Mouse (Mus musculus) hindbrain, embryonic 16.5 days (tissue): ENCODE results near the gene Bbx. TPM values are rescaled to one million over a fixed set of nuclear protein-coding genes. Genes with fewer than 3 reads are reported as not detected.

Experiments used
- ATAC-seq: fragments of 200-750 bp; cut with Nextera tagmentation; 2 replicates; pipeline ENCODE4 v1.8.0; 2017; ENCODE audit warnings: moderate TSS enrichment, moderate library complexity
- H3K27ac ChIP-seq: fragments of 300-500 bp; sonication (generic); 2 replicates; pipeline ENCODE4 v1.5.1; 2014; ENCODE audit warnings: low read depth, mild to moderate bottlenecking, control low read depth, low read length, moderate library complexity
- H3K27me3 ChIP-seq: fragments of 300-500 bp; sonication (generic); replicated peaks from 2 replicates; pipeline ENCODE4 v1.6.1; 2014; ENCODE audit warnings: low read length; ENCODE audit not compliant: control insufficient read depth, insufficient read depth
- H3K36me3 ChIP-seq: fragments of 300-500 bp; sonication (generic); 2 replicates; pipeline ENCODE4 v1.6.1; 2014; ENCODE audit warnings: mild to moderate bottlenecking, low read length, moderate library complexity, mixed read lengths; ENCODE audit not compliant: control insufficient read depth, insufficient read depth
- H3K4me1 ChIP-seq: fragments of 300-500 bp; sonication (generic); 2 replicates; pipeline ENCODE4 v1.6.1; 2014; ENCODE audit warnings: low read depth, low read length; ENCODE audit not compliant: control insufficient read depth, insufficient read depth
- H3K4me2 ChIP-seq: fragments of 300-500 bp; sonication (generic); 2 replicates; pipeline ENCODE4 v1.6.1; 2014; ENCODE audit warnings: mild to moderate bottlenecking, low read length, control low read depth, moderate library complexity
- H3K4me3 ChIP-seq: fragments of 300-500 bp; sonication (generic); 2 replicates; pipeline ENCODE4 v1.5.1; 2014; ENCODE audit warnings: mild to moderate bottlenecking, low read length, control low read depth, moderate library complexity
- H3K9ac ChIP-seq: fragments of 300-500 bp; sonication (generic); 2 replicates; pipeline ENCODE4 v1.6.1; 2014; ENCODE audit warnings: low read depth, mild to moderate bottlenecking, control low read depth, low read length, moderate library complexity
- H3K9me3 ChIP-seq: fragments of 300-500 bp; sonication (generic); 2 replicates; pipeline ENCODE4 v1.6.1; 2014; ENCODE audit warnings: mild to moderate bottlenecking, low read length, moderate library complexity; ENCODE audit not compliant: control insufficient read depth
- WGBS: fragments of 180-500 bp; shearing (Covaris S2); extraction: QIAGEN DNeasy Blood & Tissue Kit; methylation state at CpG from one replicate; pipeline ENCODE4 v1.1.7; 2014; 5-methylcytosine and 5-hydroxymethylcytosine counted together
- polyA plus RNA-seq: library from polyadenylated mRNA; unstranded; fragments of >200 nt; fragmentation: Nextera tagmentation; extraction: Ambion mirVana; gene quantifications from 2 replicates; pipeline ENCODE4 v1.2.1, GENCODE M21; 2015

Bbx gene
- polyA plus RNA-seq, 1 experiment from 2014 or later: 20.3 TPM

- no peaks in the 10 kb centered on the region for H3K27me3 ChIP-seq
- no peak overlapping the region for H3K9ac ChIP-seq
- H3K27ac ChIP-seq: no peak overlapping the region
- no peak overlapping the region for H3K4me2 ChIP-seq
- no peaks in the 10 kb centered on the region for H3K4me1 ChIP-seq
- H3K4me3 ChIP-seq: no peak overlapping the region
- no peaks in the 10 kb centered on the region for H3K9me3 ChIP-seq
- H3K36me3 ChIP-seq: no peaks in the 10 kb centered on the region
- WGBS: 85% methylated on average over 5 of the region's 5 CpGs
- no peak for ATAC-seq
Observed at GRCm38 (mm10) chr16:50289764-50290163, 142.4 kb downstream of the Bbx start.

GRCm38 (mm10) chr16:50272813-50273212 is 159.4 kb downstream of the Bbx start:
- WGBS: 72% methylated on average over 4 of the region's 4 CpGs

GRCm38 (mm10) chr16:50262647-50263046 is 169.5 kb downstream of the Bbx start:
- Histone ChIP-seq H3K4me1 (no peaks in the 10 kb centered on the region), H3K36me3 (no peaks in the 10 kb centered on the region), H3K4me2 (no peak overlapping the region), H3K9me3 (no peaks in the 10 kb centered on the region), H3K27ac (no peak overlapping the region), H3K9ac (no peak overlapping the region), H3K27me3 (no peaks in the 10 kb centered on the region), H3K4me3 (no peak overlapping the region)
- WGBS: 91% methylated on average over 4 of the region's 4 CpGs
- no peak for ATAC-seq

More at GRCm38 (mm10) chr16:50272813-50273212, 159.4 kb downstream of the Bbx start:
- no peak overlapping the region for H3K27ac ChIP-seq
- no peaks in the 10 kb centered on the region for H3K27me3 ChIP-seq
- H3K36me3 ChIP-seq: 0 out of 2 replicates have a peak, but pooled peaks cover 2% of the 10 kb centered on the region
- H3K4me3 ChIP-seq: no peak overlapping the region
- H3K4me2 ChIP-seq: no peak overlapping the region
- no peak for ATAC-seq
- no peaks in the 10 kb centered on the region for H3K4me1 ChIP-seq
- H3K9ac ChIP-seq: no peak overlapping the region
- H3K9me3 ChIP-seq: no peaks in the 10 kb centered on the region

GRCm38 (mm10) chr16:50262209-50262608 is 170.0 kb downstream of the Bbx start:
- Histone ChIP-seq H3K4me2 (no peak overlapping the region), H3K9ac (no peak overlapping the region), H3K4me1 (no peaks in the 10 kb centered on the region), H3K4me3 (no peak overlapping the region), H3K9me3 (no peaks in the 10 kb centered on the region), H3K27ac (no peak overlapping the region), H3K36me3 (no peaks in the 10 kb centered on the region), H3K27me3 (no peaks in the 10 kb centered on the region)
- 92% methylated on average over 9 of the region's 9 CpGs for WGBS
- no peak for ATAC-seq

GRCm38 (mm10) chr16:50261741-50262140 is 170.4 kb downstream of the Bbx start:
- no peaks in the 10 kb centered on the region for H3K36me3 ChIP-seq
- ATAC-seq: no peak
- H3K4me3 ChIP-seq: no peak overlapping the region
- H3K9ac ChIP-seq: no peak overlapping the region
- no peaks in the 10 kb centered on the region for H3K9me3 ChIP-seq
- no peak overlapping the region for H3K27ac ChIP-seq
- H3K4me2 ChIP-seq: no peak overlapping the region
- H3K4me1 ChIP-seq: no peaks in the 10 kb centered on the region
- no peaks in the 10 kb centered on the region for H3K27me3 ChIP-seq

GRCm38 (mm10) chr16:50254522-50255159 is 177.5 kb downstream of the Bbx start:
- ATAC-seq: peak; percentile 85
- H3K36me3 ChIP-seq: no peaks in the 10 kb centered on the region
- H3K9ac ChIP-seq: 0 out of 2 replicates have a peak overlapping the region, but pooled peaks have one; percentile 31
- H3K4me2 ChIP-seq: peak overlapping the region; percentile 21; the same call in 1 of the 2 replicates
- H3K27ac ChIP-seq: no peak overlapping the region
- H3K9me3 ChIP-seq: no peaks in the 10 kb centered on the region
- 65% methylated on average over 5 of the region's 5 CpGs for WGBS
- H3K4me1 ChIP-seq: no peaks in the 10 kb centered on the region
- H3K27me3 ChIP-seq: no peaks in the 10 kb centered on the region
- no peak overlapping the region for H3K4me3 ChIP-seq

- Histone ChIP-seq H3K4me2 (no peak overlapping the region), H3K27ac (no peak overlapping the region), H3K4me1 (no peaks in the 10 kb centered on the region), H3K36me3 (no peaks in the 10 kb centered on the region), H3K9me3 (no peaks in the 10 kb centered on the region), H3K9ac (no peak overlapping the region), H3K27me3 (no peaks in the 10 kb centered on the region), H3K4me3 (no peak overlapping the region)
- no peak for ATAC-seq
- WGBS: 86% methylated on average over 6 of the region's 6 CpGs
Observed at GRCm38 (mm10) chr16:50251417-50251975, 180.7 kb downstream of the Bbx start.

- Histone ChIP-seq H3K27me3 (no peaks in the 10 kb centered on the region), H3K4me2 (no peak overlapping the region), H3K27ac (no peak overlapping the region), H3K4me3 (no peak overlapping the region), H3K4me1 (no peaks in the 10 kb centered on the region), H3K36me3 (no peaks in the 10 kb centered on the region), H3K9ac (no peak overlapping the region), H3K9me3 (no peaks in the 10 kb centered on the region)
- ATAC-seq: no peak
- 42% methylated on average over 5 of the region's 5 CpGs for WGBS
Observed at GRCm38 (mm10) chr16:50250469-50250868, 181.7 kb downstream of the Bbx start.

- no peaks in the 10 kb centered on the region for H3K27me3 ChIP-seq
- no peaks in the 10 kb centered on the region for H3K9me3 ChIP-seq
- H3K9ac ChIP-seq: no peak overlapping the region
- no peak overlapping the region for H3K27ac ChIP-seq
- WGBS: 93% methylated on average over 3 of the region's 3 CpGs
- no peak overlapping the region for H3K4me3 ChIP-seq
- no peak for ATAC-seq
- no peaks in the 10 kb centered on the region for H3K36me3 ChIP-seq
- no peaks in the 10 kb centered on the region for H3K4me1 ChIP-seq
- H3K4me2 ChIP-seq: no peak overlapping the region
Observed at GRCm38 (mm10) chr16:50249036-50249435, 183.2 kb downstream of the Bbx start.
